Mouse (Mus musculus) megakaryocyte, embryonic 14.5 days (primary cell): ENCODE results near the gene Rprml.

Source experiments
- FLI1 ChIP-seq: IDR thresholded peaks from 2 replicates; pipeline ENCODE4 v1.6.1; 2012; ENCODE audit warnings: low read length, inconsistent platforms, mixed read lengths
- GATA1 ChIP-seq: IDR thresholded peaks from 3 replicates; pipeline ENCODE4 v1.6.1; 2012; ENCODE audit warnings: mixed read lengths, low read length, inconsistent platforms, borderline replicate concordance

DNA sequence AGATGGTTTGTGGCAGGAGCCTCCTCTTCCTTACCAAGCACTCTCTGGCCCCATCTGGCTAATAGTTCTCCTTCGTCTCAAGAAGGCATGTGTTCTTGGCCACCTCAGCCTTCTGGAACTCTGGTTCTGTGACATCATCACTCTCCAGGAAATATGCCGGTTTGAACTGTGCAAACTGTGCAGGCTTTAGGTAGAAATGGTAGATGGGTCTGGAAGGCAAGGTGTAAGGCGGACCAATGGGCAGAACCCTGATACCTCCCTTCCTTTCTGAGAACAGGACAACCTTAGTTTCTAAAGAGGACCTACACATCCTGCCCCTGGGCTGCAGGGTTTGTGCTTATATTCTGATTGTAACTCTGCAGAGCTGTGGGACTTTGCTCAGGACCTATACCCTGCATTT is 10.6 kb upstream of the Rprml start, which contains the start of gene Lyzl6:
- TF ChIP-seq FLI1 (no peak), GATA1 (no peak)
